15 mouse cellular contexts compared by ENCODE assay signal in the genomic region with DNA sequence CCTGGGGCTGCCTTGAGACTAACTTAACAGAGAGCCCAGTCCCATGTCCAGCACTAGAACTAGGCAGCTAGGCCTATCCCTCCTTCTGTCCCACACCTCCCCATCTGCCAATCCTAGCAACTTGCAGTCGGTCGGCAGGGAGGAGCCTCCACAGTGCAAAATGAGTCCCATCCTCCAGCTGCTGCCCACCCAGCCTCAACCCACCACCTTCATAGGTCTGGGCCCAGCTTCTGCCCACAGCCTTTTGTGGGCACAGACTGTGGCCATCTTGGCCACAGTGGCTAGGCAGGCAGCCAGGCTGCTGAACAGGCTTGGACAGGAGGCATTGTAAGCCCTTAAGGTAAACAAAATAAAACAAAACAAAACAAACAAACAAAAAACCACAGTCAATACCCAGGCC. TPM values are rescaled to one million over a fixed set of nuclear protein-coding genes. Genes with fewer than 3 reads are reported as not detected.
A peak's percentile ranks its signal among the peaks of the same experiment; 100 is the strongest.
DNase-seq lines count a peak whose midpoint lies in the region; ATAC-seq lines count a peak whose summit lies in the region.
"Had no signal": no experiment of that assay in that cellular context is flagged by ENCODE, and none has a peak within 500 bp of the region (broad histone marks: within the 10 kb centered on the region; RNA-seq: fewer than 3 reads in every experiment).

No protein-coding gene starts in this region.

- no peak overlapping the region for H3K4me2 ChIP-seq in kidney, embryonic 15.5 days
- H3K4me2 ChIP-seq in kidney, embryonic 16.5 days (replicated peaks; ENCODE audit: low read depth, low read length) = no peak overlapping the region
- H3K4me2 ChIP-seq in lung, embryonic 16.5 days (ENCODE audit: low read depth, low read length) = no peak overlapping the region
- no peak overlapping the region for H3K4me2 ChIP-seq in stomach, embryonic 15.5 days
- H3K4me2 ChIP-seq: heart, embryonic 13.5 days; neural tube, embryonic 15.5 days had no signal

- H3K27ac ChIP-seq in kidney, embryonic 15.5 days = 0 out of 2 replicates have a peak overlapping the region, but pooled peaks have one; percentile 56
- no peak overlapping the region; the same call in 1 of the 2 replicates for H3K27ac ChIP-seq in kidney, embryonic 16.5 days (ENCODE audit: low read length)
- H3K27ac ChIP-seq in lung, embryonic 16.5 days (ENCODE audit: low read length) = peak overlapping the region; percentile 95
- peak overlapping the region; percentile 3; the same call in 1 of the 2 replicates for H3K27ac ChIP-seq in stomach, embryonic 15.5 days
- H3K27ac ChIP-seq: limb, embryonic 10.5 days; neural tube, embryonic 15.5 days had no signal

- no peak overlapping the region for H3K9ac ChIP-seq in kidney, embryonic 15.5 days
- H3K9ac ChIP-seq in kidney, embryonic 16.5 days (replicated peaks; ENCODE audit: low read length) = no peak overlapping the region
- peak overlapping the region; percentile 35; the same call in 1 of the 2 replicates for H3K9ac ChIP-seq in lung, embryonic 16.5 days (ENCODE audit: low read length)
- no peak overlapping the region for H3K9ac ChIP-seq in stomach, embryonic 15.5 days
- H3K9ac ChIP-seq: forebrain, postnatal 0 days; heart, embryonic 13.5 days; neural tube, embryonic 15.5 days had no signal

- H3K36me3 ChIP-seq in kidney, embryonic 15.5 days = no peaks in the 10 kb centered on the region
- H3K36me3 ChIP-seq in kidney, embryonic 16.5 days (ENCODE audit: insufficient read depth, low read length) = no peaks in the 10 kb centered on the region
- no peaks in the 10 kb centered on the region for H3K36me3 ChIP-seq in lung, embryonic 16.5 days (ENCODE audit: control insufficient read depth, insufficient read depth, low read length)
- H3K36me3 ChIP-seq in stomach, embryonic 15.5 days = no peaks in the 10 kb centered on the region
- H3K36me3 ChIP-seq: heart, embryonic 13.5 days; limb, embryonic 10.5 days; neural tube, embryonic 15.5 days had no signal

- H3K4me1 ChIP-seq in kidney, embryonic 15.5 days = peaks cover 37% of the 10 kb centered on the region
- H3K4me1 ChIP-seq in kidney, embryonic 16.5 days (ENCODE audit: insufficient read depth, low read length) = peaks cover 24% of the 10 kb centered on the region
- H3K4me1 ChIP-seq in lung, embryonic 16.5 days (replicated peaks; ENCODE audit: control insufficient read depth, insufficient read depth, low read length) = peaks cover 32% of the 10 kb centered on the region
- peaks cover 26% of the 10 kb centered on the region for H3K4me1 ChIP-seq in stomach, embryonic 15.5 days

- WGBS in kidney, embryonic 15.5 days = 38% methylated on average over 2 of the region's 2 CpGs
- WGBS in kidney, embryonic 16.5 days = 33% methylated on average over 2 of the region's 2 CpGs
- 31% methylated on average over 2 of the region's 2 CpGs for WGBS in lung, embryonic 16.5 days
- 54% methylated on average over 2 of the region's 2 CpGs for WGBS in stomach, embryonic 15.5 days

- no peak for ATAC-seq in kidney, embryonic 15.5 days (replicated peaks; ENCODE audit: low FRiP score)
- no peak for ATAC-seq in kidney, embryonic 16.5 days (ENCODE audit: low FRiP score, low TSS enrichment)
- peak; percentile 5 for ATAC-seq in lung, embryonic 16.5 days (ENCODE audit: low read depth)
- ATAC-seq in stomach, embryonic 15.5 days (ENCODE audit: insufficient read depth, low FRiP score, low read depth) = no peak
- ATAC-seq: activated CD4-positive, CD25-positive, alpha-beta regulatory T cell, adult 4 months; forebrain, postnatal 0 days had no signal

- peak; percentile 34 to 35 for DNase-seq in cerebellum, postnatal 14 days
- DNase-seq in cerebellum, postnatal 36 days = no peak
- no peak for DNase-seq in lung, postnatal 36 days
- DNase-seq in urinary bladder, postnatal 36 days (ENCODE audit: low spot score in 2 of 2) = no peak
- DNase-seq: cerebellum, adult 11 months; forebrain, postnatal 0 days; thymus, postnatal 4 days had no signal

- H3K4me3 ChIP-seq in kidney, embryonic 15.5 days (replicated peaks) = no peak overlapping the region
- H3K4me3 ChIP-seq in kidney, embryonic 16.5 days (ENCODE audit: low read length) = no peak overlapping the region
- no peak overlapping the region for H3K4me3 ChIP-seq in lung, embryonic 16.5 days (ENCODE audit: low read length)
- no peak overlapping the region for H3K4me3 ChIP-seq in stomach, embryonic 15.5 days (replicated peaks)
- H3K4me3 ChIP-seq: heart, embryonic 13.5 days; limb, embryonic 10.5 days; neural tube, embryonic 15.5 days had no signal

- H3K9me3 ChIP-seq in kidney, embryonic 15.5 days (replicated peaks) = no peaks in the 10 kb centered on the region
- H3K9me3 ChIP-seq in kidney, embryonic 16.5 days (ENCODE audit: low read length) = no peaks in the 10 kb centered on the region
- H3K9me3 ChIP-seq in lung, embryonic 16.5 days (ENCODE audit: control insufficient read depth, low read length) = no peaks in the 10 kb centered on the region
- H3K9me3 ChIP-seq in stomach, embryonic 15.5 days = no peaks in the 10 kb centered on the region
- H3K9me3 ChIP-seq: heart, embryonic 13.5 days; limb, embryonic 10.5 days; neural tube, embryonic 15.5 days had no signal

- H3K27me3 ChIP-seq in kidney, embryonic 15.5 days = no peaks in the 10 kb centered on the region
- H3K27me3 ChIP-seq in kidney, embryonic 16.5 days (ENCODE audit: insufficient read depth, low read length) = no peaks in the 10 kb centered on the region
- no peaks in the 10 kb centered on the region for H3K27me3 ChIP-seq in lung, embryonic 16.5 days (ENCODE audit: control insufficient read depth, insufficient read depth, low read depth, low read length)
- H3K27me3 ChIP-seq in stomach, embryonic 15.5 days (replicated peaks) = no peaks in the 10 kb centered on the region
- H3K27me3 ChIP-seq: neural tube, embryonic 15.5 days had no signal

RNA-seq across cellular contexts. Expression of gene Prkcd, which starts 5.8 kb away (rescaled TPM):
- polyA plus RNA-seq in kidney, embryonic 15.5 days (2015; fragmentation: Nextera tagmentation; extraction: Ambion mirVana) = 47.5 and 50.6 TPM in 2 replicates
- polyA plus RNA-seq in kidney, embryonic 16.5 days (2015; fragmentation: Nextera tagmentation; extraction: Ambion mirVana) = 48.9 and 52.4 TPM in 2 replicates
- 53.4 and 55.4 TPM in 2 replicates for polyA plus RNA-seq in lung, embryonic 16.5 days (2015; fragmentation: Nextera tagmentation; extraction: Ambion mirVana)
- polyA plus RNA-seq in stomach, embryonic 15.5 days (2015; fragmentation: Nextera tagmentation; extraction: Ambion mirVana) = 56.2 and 59.1 TPM in 2 replicates

RNA-seq across cellular contexts. Expression of gene Rft1, which starts 22.3 kb away (rescaled TPM):
- 18.8 and 20.2 TPM in 2 replicates for polyA plus RNA-seq in kidney, embryonic 15.5 days (2015; fragmentation: Nextera tagmentation; extraction: Ambion mirVana)
- polyA plus RNA-seq in kidney, embryonic 16.5 days (2015; fragmentation: Nextera tagmentation; extraction: Ambion mirVana) = 19.6 and 20.3 TPM in 2 replicates
- polyA plus RNA-seq in lung, embryonic 16.5 days (2015; fragmentation: Nextera tagmentation; extraction: Ambion mirVana) = 17.6 and 18.1 TPM in 2 replicates
- polyA plus RNA-seq in stomach, embryonic 15.5 days (2015; fragmentation: Nextera tagmentation; extraction: Ambion mirVana) = 14.7 and 17.3 TPM in 2 replicates

Comparison
In these comparisons a context has a peak if more than half of its experiments do, and no peak if none do; other contexts are left out.
1. DNase-seq: peak in cerebellum, postnatal 14 days (2 of 2); none in cerebellum, postnatal 36 days (0 of 2), lung, postnatal 36 days (single experiment) and urinary bladder, postnatal 36 days (0 of 2).